Mouse (Mus musculus): ENCODE measurements around the gene H2-Ab1.

GRCm38 (mm10) chr17:34260551-34260950, 3.1 kb downstream of the H2-Ab1 start:
- no peak for TF ChIP-seq POLR2A (IDR thresholded peaks at IDR 0.05; ENCODE audit: borderline replicate concordance, control insufficient read depth, low read depth, low read length)
- TF ChIP-seq CTCF (IDR thresholded peaks at IDR 0.05; ENCODE audit: control insufficient read depth, insufficient read depth, low read length), result no peak

All from bone marrow, adult 2 months (tissue).